Mouse (Mus musculus) erythroblast, embryonic 14.5 days (primary cell): ENCODE data around the gene Plekhh2.

Experiments
- GATA1 ChIP-seq: IDR thresholded peaks from 2 replicates; pipeline ENCODE4 v1.6.1; 2012; ENCODE audit warnings: low read length, inconsistent platforms, mixed read lengths
- TAL1 ChIP-seq: IDR thresholded peaks from 3 replicates; pipeline ENCODE4 v1.6.1; 2012; ENCODE audit warnings: low read length, inconsistent platforms, mixed read lengths

GRCm38 (mm10) chr17:84590065-84590464, 78.4 kb downstream of the Plekhh2 start:
- TF ChIP-seq TAL1 (no peak), GATA1 (no peak)
